Mouse (Mus musculus): ENCODE results near the gene Havcr2.
"Not testable (repeated sequence)": the region's sequence is repeated elsewhere in the genome, so short reads cannot be mapped to it uniquely, and the experiment has no call there.

Havcr2 gene

DNA sequence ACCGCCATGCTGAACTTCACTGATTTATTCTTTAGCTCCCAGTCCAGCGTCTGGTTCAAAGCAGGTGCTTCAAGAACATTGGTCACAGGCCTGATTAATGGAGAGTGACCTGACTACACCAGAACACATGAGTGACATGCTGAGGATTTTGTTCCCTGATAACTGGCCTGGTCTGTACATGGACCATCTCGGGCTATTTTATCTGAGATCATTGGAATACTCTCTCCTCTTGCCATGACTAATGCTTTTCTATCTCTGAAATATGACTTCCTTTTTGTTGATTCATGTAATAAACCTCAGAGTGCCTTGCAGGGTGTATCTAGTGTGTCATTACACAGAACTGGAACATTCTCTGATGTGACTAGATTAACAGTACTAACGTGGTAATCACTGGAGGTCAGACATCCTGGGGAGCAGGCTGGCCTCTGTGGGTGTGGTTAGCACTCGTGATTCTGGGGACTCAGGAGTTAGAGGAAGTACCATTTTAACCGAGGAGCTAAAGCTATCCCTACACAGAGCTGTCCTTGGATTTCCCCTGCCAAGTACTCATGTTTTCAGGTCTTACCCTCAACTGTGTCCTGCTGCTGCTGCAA lies at the start of gene Havcr2:
Gene Havcr2 (plus strand): TSS at position 483 of the 593 bp plus-strand sequence.
- DNase-seq (ENCODE audit: low spot score in 2 of 2), result no peak

- DNase-seq (ENCODE audit: low spot score in 2 of 2), result no peak
Observed at GRCm38 (mm10) chr11:46404986-46405385, 49.7 kb upstream of the Havcr2 start.

- no peak for DNase-seq (ENCODE audit: low spot score in 2 of 2)
Observed at GRCm38 (mm10) chr11:46406721-46407120, 48.0 kb upstream of the Havcr2 start.

GRCm38 (mm10) chr11:46410018-46410563 lies 44.6 kb upstream of the Havcr2 start:
- DNase-seq (ENCODE audit: low spot score in 2 of 2), result no peak

DNA sequence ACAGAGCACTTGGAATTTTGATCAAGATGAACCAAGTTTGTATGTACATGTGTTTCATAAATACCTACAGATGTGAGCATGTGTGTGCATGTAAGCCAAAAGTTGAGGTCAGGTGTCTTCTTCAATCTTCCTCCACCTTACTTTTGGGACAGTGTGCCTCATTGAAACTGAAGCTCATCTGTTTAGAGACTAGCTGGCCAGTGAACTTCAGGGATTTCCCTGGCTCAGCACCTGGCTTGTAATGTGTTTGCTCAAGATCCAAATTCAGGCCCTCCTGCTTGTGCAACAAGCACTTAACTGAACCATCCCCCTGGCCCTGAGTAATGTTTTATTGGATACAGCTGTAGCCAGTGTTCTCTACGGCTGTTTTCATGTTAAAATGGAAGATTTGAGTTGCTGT lies 36.3 kb upstream of the Havcr2 start:
- no peak for DNase-seq (ENCODE audit: low spot score in 2 of 2)

DNA sequence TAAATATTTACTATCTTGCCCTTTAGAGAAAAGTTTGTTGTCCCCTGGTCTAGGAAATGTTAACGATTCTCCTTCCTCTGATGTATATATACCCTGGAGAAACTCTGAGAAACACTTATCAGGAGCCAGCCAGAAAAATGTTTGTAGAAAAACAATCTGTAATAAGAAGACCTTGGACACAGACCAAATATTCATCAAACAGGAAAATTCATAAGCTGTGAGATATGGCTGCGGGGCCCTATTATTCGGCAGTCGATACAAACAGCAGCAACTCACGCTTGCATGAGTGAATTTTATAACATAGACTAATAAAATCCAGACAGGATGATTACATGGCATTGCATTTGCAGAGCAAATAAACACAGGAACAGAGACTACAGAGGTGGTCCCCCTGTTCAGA lies 35.9 kb upstream of the Havcr2 start:
- no peak for DNase-seq (ENCODE audit: low spot score in 2 of 2)

DNA sequence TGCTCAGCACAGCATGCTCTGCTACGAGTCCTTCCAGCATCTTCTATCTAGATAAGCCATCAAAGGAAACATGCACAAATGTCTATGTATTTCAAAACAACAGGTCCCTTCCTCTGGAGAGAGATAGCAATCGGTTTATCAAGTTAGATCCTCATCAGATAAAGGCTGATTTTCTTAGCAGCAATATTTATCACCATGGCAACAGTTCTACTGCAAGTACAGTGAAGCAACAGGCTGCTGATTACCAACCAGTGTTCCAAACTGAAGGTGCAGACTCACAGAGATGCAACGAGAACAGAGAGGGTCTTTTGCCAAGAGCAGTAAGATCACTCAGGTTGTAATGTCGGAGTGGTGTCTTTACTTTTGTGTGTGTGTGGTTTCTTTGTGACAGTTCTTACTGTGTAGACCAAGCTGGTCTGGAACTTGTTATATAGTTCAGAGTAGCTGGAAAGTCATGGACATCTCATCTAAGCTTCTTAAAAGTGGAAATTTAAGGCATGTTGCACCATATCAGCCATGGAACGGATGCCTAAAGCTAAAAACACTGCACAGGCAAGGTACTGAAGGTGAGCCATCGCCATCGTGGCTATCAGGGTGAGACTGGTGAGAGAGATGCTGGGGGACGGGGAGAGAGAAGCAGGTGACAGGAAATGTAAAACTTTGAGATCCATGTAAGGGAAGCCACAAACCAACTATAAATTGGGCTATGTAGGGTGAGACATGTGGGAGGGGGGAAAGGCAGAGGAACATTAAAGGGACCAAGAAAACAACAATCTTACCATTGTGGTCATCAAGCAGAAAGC lies 33.4 kb upstream of the Havcr2 start:
- DNase-seq (ENCODE audit: low spot score in 2 of 2), result no peak

- DNase-seq (ENCODE audit: low spot score in 2 of 2), result not testable (repeated sequence)
Observed at GRCm38 (mm10) chr11:46428131-46428530, 26.6 kb upstream of the Havcr2 start.

DNA sequence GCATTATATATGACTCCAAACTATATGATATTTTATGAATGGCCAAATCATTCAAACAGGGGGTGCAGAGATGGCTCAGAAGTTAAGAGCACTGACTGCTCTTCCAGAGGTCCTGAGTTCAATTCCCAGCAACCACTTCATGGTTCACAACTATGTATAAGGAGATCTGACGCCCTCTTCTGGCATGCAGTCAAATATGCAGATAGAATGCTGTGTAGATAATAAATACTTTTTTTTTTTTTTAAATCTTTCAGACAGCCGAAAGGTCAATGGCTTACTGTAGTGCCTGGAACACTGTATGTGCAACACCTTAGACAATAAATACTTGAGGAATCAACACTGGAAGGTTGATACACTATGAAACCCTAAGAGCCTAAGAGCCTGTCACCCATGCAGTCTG lies 24.6 kb upstream of the Havcr2 start:
- DNase-seq (ENCODE audit: low spot score in 2 of 2), result no peak

DNA sequence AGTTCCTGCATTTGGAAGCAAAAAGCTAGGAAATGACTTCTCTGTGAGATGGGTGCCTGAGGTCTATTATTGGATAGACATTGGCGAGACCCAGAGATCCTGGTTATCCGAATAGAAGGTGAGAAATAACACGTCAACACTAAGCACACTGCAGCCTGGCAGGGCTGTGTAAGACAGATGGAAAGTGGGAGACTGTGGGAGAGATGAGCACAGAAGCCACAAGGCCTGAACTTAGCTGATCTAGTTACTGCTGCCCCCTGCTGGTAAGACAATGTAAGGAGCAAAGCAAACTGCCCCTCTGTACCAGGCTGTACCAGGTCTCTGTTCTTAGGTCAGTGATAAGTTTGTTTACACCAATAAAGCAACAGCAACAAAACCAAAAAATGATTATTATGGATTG lies 23.6 kb upstream of the Havcr2 start:
- DNase-seq (ENCODE audit: low spot score in 2 of 2), result peak; percentile 43 to 59

GRCm38 (mm10) chr11:46435363-46435762 lies 19.4 kb upstream of the Havcr2 start:
- no peak for DNase-seq (ENCODE audit: low spot score in 2 of 2)

GRCm38 (mm10) chr11:46436760-46437458 lies 17.8 kb upstream of the Havcr2 start, which contains the start of gene Med7:
Gene Med7, plus strand, starts transcription at chr11:46436925.
- DNase-seq (ENCODE audit: low spot score in 2 of 2), result peak; percentile 88 to 95

GRCm38 (mm10) chr11:46437459-46438000 lies 17.2 kb upstream of the Havcr2 start:
- DNase-seq (ENCODE audit: low spot score in 2 of 2), result peak; percentile 6 to 7

- no peak for DNase-seq (ENCODE audit: low spot score in 2 of 2)
Observed at GRCm38 (mm10) chr11:46439005-46439543, 15.7 kb upstream of the Havcr2 start.

DNA sequence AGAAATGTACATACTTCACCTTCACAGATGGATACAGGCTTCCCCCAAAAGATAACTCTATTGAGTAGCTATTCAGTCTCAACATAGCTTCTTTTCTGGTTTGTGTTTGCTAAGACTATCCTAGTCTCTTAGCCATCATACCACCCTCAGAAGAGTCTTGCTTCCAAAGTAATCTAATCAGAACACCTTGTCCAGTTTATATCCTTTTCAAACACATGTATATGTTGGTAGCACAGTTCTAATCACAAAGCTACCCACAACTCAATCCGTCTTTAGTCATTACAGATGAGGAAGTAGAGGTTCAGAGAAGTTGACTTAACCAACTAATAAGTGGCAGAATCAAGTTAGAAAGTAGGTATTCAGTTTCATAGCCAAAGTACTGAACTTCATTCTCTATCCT lies 13.0 kb upstream of the Havcr2 start:
- no peak for DNase-seq (ENCODE audit: low spot score in 2 of 2)

GRCm38 (mm10) chr11:46443152-46443551 lies 11.6 kb upstream of the Havcr2 start:
- no peak for DNase-seq (ENCODE audit: low spot score in 2 of 2)

DNA sequence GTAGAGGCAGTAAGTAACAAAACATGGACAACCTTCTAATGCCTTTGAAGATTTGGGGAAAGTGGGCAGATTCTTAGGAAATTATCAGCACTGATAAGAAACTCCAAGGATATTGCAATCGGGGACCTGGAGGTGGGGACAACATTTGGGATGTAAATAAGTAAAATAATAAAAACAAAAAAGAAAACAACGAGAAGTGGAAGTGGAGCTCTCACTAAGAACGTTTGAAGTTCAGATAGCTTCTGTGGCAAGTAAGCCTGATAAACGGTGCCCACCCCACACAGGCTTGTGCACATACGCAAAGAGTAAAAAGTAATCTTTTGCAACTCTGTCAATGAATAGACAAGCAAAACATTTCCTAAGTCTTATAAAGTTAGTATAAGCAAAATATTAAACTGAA lies 10.8 kb upstream of the Havcr2 start:
- DNase-seq (ENCODE audit: low spot score in 2 of 2), result no peak

GRCm38 (mm10) chr11:46446150-46446549 lies 8.6 kb upstream of the Havcr2 start:
- DNase-seq (ENCODE audit: low spot score in 2 of 2), result no peak

GRCm38 (mm10) chr11:46447644-46448484 lies 6.9 kb upstream of the Havcr2 start:
- no peak for DNase-seq (ENCODE audit: low spot score in 2 of 2)

DNA sequence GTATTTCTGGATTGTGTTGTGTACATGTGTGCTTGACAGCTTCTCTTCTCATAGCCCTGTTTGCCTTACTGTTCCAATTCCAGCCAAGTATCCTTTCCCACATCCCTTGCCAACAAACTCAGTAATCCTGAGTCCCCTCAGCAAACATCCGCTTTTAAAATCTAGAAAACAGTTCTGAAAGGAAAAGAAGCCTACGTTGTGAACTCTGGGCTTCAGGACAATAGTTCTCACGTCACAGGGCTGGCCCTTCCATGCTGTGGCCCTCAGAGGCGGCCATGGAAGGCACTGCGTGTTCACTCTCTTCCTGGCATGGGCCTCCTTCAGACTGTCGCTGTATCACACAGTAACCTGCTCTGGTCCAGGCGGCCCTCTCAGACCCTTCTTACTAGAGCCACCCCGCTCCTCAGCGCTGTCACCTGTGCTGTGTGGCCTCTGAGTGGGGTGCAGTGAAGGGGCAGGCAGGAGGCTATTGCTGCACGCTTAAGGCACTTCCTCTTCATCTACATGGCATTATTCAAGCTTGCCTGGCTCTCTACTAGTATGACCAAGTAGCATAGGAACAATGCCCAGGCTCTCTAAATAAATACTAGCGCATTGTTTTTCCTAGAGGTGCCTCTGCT lies 5.2 kb upstream of the Havcr2 start:
- no peak for DNase-seq (ENCODE audit: low spot score in 2 of 2)

Data from urinary bladder, postnatal 36 days (tissue).